Mouse (Mus musculus): ENCODE measurements at regions not wholly inside any gene's neighbourhood (a gene's known extent, or its start where the extent isn't known, plus 50 kb on each side); places are given as distances from the start of the nearest gene placed in this dataset.

- TF ChIP-seq POLR2A (IDR thresholded peaks at IDR 0.05; ENCODE audit: extremely low read depth, insufficient read depth, low read length) = no peak
- TF ChIP-seq CTCF (IDR thresholded peaks at IDR 0.05; ENCODE audit: extremely low read depth, insufficient read depth, low read length) = no peak
Observed at GRCm38 (mm10) chr6:101501716-101502115, 124.0 kb upstream of the Pdzrn3 start.

All from cortical plate, adult 2 months (tissue).